Mouse (Mus musculus) left cerebral cortex, adult 9 months (tissue): ENCODE measurements around the gene Suox.
"Not testable (repeated sequence)": the region's sequence is repeated elsewhere in the genome, so short reads cannot be mapped to it uniquely, and the experiment has no call there.

Experiments used
- DNase-seq, 2 experiments: peaks; one replicate each; pipeline ENCODE4 v3.0.0; 2022; ENCODE audit warnings: low spot score in 2 of 2

Gene Suox

GRCm38 (mm10) chr10:128673763-128674468 lies at the start of gene Suox:
Suox (minus strand) TSS chr10:128674073.
- peak; percentile 36 to 76 for DNase-seq

- DNase-seq = no peak
Observed at GRCm38 (mm10) chr10:128715559-128716537, 42.0 kb upstream of the Suox start.

DNA sequence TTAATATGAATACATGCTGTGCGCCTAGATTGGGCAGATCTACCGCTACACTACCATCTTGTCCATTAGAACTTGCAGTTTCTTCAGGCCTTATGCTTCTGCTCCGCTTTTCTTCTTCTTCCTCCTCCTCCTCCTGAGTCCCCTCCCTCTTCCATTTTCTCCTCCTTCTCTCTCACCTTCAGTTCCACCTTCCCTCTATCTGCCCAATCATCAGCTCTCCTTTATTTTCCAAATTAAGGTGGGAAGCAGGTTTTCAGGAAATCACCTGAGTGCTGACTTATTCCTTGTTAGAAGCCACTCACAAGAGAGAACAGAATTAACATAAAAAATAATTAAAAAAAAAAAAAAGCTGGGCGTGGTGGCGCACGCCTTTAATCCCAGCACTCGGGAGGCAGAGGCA lies 37.4 kb upstream of the Suox start:
- DNase-seq = not testable (repeated sequence)

- DNase-seq = no peak
Observed at GRCm38 (mm10) chr10:128705317-128705693, 31.4 kb upstream of the Suox start.

GRCm38 (mm10) chr10:128704491-128705316 lies 30.8 kb upstream of the Suox start, which contains the start of gene Cdk2:
Cdk2 (minus strand) TSS chr10:128705031.
- peak in 1 of 2 experiments; percentile 81 for DNase-seq

DNA sequence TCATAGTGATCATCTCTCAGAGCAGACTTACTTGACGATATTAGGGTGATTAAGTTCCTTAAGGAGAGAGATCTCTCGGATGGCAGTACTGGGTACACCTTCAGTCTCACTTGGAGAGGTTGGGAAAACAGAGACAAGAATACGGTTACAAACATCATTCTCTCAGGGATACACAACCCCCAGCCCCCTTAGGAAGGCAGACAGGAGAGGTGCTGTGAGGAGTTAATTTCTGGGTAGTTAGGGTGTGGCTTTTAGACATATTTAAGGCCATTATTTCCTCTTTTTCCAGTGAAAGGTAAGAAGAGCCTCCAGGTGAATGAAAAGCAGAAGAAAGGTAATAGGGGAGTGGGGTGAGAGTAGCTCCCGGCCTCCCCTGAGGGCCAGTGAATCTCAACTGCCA lies 30.0 kb upstream of the Suox start, which contains the start of gene Pmel:
Pmel (plus strand) TSS at position 301 of the 400 bp plus-strand sequence.
- no peak for DNase-seq

DNA sequence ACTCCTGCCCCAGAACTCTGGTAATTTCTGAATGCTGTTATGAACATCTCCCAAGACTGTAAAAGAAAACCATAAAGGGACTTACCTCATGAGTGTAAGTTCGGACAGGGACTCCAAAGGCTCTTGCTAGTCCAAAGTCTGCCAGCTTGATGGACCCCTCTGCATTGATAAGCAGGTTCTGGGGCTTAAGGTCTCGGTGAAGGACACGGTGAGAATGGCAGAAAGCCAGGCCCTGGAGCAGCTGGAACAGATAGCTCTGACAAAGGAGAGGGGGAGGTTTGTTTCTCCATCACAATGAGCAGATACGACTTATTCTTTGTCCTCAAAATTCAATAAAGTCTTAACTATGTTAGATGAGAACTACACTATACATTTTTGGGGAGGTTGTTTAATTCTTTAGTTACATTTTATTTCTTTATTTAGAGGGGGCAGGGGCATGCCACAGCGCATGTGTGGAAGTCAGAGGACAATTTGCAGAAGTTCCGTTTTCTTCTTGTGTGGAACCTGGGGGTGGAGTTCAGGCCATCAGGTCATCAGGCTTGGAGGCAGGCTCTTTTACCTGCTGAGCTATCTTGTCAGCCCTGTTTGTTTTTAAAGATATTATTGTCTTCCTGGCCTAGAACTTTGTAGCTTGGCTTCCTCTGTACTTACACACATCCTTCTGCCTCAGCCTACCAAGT lies 28.6 kb upstream of the Suox start:
- DNase-seq = no peak

DNA sequence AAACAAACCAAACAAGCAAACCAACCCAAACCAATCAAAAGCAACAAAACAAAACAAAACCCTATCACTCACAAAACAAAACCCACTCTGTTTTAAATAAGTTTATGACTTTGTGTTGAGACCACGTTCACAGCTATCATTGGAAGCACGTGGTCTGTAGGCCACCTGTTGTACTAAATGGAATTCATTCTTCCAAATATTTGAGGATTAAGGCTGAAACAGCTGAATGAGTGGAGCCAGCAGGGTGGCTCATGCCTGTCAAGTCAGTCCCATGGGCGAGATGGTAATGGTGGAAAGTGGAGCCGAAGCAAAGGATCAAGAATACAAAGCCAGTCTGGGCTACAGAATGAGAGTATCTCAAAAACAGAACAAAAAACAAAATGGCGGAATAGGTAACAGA lies 26.8 kb upstream of the Suox start:
- no peak for DNase-seq

- DNase-seq = no peak
Observed at GRCm38 (mm10) chr10:128699611-128700010, 25.7 kb upstream of the Suox start.

DNA sequence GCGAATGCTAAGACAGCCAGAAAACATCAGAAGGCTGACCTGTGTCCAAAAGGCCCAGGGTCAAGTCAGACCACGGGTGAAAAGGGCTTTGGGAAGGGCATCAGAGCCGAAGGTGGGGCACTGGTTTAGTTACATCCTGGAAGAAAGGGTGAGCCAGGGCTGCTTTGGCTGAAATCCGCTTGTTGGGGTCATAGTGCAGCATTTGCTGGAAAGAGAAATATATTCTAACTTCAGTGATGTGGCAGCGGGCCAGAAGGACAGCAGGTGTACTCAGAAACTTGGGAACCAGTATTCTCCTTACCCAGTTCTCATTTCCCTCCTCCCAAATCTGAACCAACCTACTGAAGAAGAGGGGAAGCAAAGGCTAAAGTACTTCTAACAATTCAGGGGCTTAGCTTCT lies 25.1 kb upstream of the Suox start:
- no peak for DNase-seq

DNA sequence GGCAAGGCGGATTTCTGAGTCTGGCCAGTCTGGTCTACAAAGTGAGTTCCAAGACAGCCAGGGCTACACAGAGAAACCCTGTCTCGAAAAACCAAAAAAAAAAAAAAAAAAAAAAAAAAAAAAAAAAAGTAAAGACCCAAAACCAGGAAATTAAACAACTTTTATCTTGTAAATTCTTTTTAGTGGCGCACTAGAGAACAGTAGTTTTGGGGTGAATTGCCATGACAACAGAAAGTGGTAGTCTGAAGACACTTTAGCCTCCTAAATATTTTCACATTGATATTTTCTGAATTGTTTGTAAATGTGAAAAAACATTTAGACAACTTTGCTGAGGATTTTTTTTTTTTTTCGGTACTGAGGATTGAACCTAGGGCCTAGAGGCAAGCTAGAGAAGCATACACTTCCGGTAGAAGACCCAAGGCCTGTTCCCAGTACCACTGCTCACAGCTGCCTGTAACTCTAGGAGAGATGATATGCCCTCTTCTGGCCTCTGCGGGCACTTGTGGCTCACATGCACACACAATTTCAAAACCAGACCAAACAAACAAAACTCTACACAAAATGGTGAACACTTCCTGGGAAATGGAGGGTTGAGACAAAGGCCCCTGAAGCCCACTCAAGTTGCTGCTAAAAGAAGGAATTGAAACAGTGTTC lies 23.3 kb upstream of the Suox start:
- no peak for DNase-seq

DNA sequence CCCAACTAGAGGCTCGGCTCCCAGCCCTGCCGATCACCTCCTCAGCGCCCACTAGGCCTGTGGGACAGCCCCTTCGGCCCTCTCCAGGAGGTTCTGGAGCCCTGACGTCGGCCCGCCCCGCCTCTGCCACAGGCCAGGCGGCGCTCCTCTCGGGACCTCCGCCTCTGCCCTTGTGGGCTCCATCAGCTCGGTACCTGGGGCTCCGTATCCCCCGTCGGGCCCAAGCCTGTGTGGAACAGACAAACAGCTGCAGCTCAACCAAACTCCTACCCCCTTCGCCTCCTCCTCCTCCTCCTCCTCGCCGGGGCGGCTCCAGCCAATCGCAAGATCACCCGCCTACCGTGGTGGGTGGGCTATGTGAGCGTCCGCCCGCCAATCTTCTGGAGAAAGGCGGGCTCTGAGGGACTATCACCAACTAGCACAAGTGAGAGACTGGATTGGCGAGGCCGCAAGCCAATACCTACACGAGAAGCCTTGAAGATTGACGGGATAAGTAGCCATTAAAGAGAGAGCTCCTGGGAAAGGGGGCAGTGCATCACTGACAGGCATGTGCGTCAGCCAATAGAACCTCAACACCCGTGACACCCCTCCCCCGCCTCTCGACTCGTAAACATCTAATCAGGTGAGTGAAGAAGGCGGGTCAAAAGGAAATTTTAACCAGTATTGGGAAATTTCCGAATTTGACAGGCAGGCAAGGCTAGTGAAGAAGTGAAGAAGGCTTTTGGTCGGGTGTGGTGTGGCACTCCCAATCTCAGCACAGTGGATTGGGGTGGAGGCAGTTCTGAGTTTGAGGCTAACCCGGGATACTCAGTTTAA lies 22.3 kb upstream of the Suox start, which contains the start of gene Rab5b:
Rab5b (minus strand) TSS at position 273 of the 816 bp plus-strand sequence.
- peak; percentile 100 for DNase-seq

DNA sequence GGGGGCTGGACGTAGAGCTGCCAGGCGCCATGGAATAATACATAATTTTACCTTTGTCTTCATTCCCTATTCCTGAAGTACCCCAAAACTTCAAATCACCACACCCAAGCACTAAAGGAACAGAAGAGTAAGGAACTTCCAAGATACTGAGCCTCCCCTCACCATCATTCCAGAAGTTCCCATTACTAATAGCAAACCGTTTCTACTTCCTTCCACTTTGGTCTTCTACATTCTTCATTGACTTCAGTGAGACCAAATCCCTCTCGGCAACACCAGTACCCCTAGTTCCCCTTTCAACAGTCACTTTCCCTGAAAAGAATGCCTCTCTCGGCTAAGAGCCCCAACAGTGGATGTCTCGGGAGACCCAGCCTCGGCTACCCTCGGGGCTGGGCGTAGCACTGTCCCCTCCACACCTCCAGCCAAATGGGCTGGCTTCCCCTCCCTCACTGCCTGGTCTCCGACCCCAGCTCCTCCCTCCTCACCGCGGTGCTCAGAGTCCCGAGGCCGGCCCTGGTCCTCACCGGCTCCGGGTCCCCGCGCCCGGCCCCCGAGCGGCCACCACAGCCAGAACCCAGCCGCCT lies 21.6 kb upstream of the Suox start:
- DNase-seq = peak in 1 of 2 experiments; percentile 25

GRCm38 (mm10) chr10:128674469-128675008 lies 666 bp upstream of the Suox start:
- DNase-seq = peak in 1 of 2 experiments; percentile 43

GRCm38 (mm10) chr10:128671148-128671547 lies 2.7 kb downstream of the Suox start:
- no peak for DNase-seq

DNA sequence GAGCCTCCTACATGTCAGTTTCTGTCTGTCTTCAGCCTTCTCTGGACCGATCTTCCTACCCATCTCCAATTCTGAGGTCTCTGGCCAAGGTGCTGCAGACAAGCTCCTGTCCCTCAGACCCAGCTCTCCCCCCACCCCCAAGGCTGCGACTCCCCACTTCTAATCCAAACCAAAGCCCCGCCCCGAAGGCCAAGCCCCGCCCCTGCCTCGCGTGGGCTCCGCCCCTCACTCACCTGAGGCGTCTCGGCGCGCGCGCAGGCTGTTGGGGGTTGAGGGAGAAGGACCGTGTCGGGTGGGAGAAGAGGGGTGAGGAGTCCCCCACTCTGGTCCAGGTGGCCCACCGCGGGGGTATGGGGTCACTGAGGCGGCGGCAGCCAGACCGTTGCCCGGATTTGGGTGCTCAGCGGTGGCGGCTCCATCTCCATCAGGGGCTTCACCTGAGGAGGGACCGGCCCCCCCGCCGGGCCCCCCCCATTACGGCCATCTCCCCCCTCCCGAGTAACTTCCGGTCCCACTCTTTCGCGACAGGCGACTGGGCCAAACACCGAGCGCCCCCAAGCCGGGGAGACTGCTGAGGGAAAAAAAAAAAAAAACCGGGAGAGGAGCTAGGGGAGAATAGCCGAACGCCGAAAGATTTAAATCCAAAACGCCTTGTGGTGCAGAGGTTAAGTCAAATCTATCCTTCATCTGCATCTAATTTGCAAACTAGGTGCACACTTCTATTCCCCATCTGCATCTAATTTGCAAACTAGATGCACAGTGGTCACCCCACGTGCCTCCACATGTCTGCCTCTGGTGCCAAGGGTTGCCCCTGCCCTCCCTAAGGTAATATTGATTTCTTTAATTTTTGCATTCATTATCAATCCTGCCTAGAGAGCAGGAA lies 4.8 kb downstream of the Suox start:
- DNase-seq = peak in 1 of 2 experiments; percentile 62

DNA sequence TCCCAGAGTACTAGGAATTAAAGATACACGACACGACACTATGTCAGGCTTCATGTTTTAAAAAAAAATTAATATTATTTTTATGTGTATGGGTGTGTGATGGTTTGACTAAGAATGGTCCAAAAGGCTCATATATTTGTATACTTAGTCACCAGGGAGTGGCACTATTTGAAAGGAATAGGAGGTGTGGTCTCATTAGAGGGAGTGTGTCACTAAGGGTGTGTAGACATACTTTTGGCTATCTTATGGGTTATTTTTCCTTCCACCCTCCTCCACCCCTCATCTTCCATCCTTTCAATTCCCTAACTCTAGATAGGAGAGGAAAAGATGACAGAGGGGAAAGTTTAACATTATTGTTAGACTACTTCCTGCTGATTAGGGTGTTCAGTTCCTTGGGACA lies 8.1 kb downstream of the Suox start:
- DNase-seq = no peak

DNA sequence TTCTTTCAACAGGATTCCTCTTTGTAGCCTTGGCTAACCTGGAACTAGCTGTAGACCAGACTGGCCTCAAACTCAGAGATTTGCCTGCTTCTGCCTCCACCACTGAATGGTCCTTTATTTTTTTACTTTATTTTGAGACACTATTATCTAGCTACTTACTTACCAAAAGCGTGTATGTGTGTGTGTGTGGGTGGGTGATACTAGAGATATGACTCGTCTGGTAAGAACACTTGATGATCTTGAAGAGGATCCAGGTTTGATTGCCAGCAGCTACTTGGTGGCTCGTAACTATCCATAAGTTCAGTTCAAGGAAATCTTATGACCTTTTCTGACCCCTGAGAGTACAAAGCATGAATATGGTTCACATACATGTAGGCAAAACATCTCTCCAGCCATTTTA lies 8.6 kb downstream of the Suox start:
- no peak for DNase-seq
